Mouse (Mus musculus) forebrain, embryonic 16.5 days (tissue): ENCODE data around the gene Smim13. TPM values are rescaled to one million over a fixed set of nuclear protein-coding genes. Genes with fewer than 3 reads are reported as not detected.

ENCODE experiments used
- ATAC-seq: fragments of 200-750 bp; cut with Nextera tagmentation; 2 replicates; pipeline ENCODE4 v1.8.0; 2017; ENCODE audit warnings: mild to moderate bottlenecking, moderate library complexity
- H3K27ac ChIP-seq: fragments of 300-500 bp; sonication (generic); 2 replicates; pipeline ENCODE4 v1.5.1; 2014; ENCODE audit warnings: low read length, control low read depth
- H3K27me3 ChIP-seq: fragments of 300-500 bp; sonication (generic); replicated peaks from 2 replicates; pipeline ENCODE4 v1.6.1; 2014; ENCODE audit warnings: low read length; ENCODE audit not compliant: control insufficient read depth, insufficient read depth
- H3K36me3 ChIP-seq: fragments of 300-500 bp; sonication (generic); 2 replicates; pipeline ENCODE4 v1.6.1; 2014; ENCODE audit not compliant: control insufficient read depth, insufficient read depth
- H3K4me1 ChIP-seq: fragments of 300-500 bp; sonication (generic); replicated peaks from 2 replicates; pipeline ENCODE4 v1.6.1; 2014; ENCODE audit warnings: low read length; ENCODE audit not compliant: control insufficient read depth, insufficient read depth
- H3K4me2 ChIP-seq: fragments of 300-500 bp; sonication (generic); 2 replicates; pipeline ENCODE4 v1.6.1; 2014; ENCODE audit warnings: mild to moderate bottlenecking, low read length, control low read depth
- H3K4me3 ChIP-seq: fragments of 300-500 bp; sonication (generic); replicated peaks from 2 replicates; pipeline ENCODE4 v1.5.1; 2014; ENCODE audit warnings: mild to moderate bottlenecking, low read length, control low read depth
- H3K9ac ChIP-seq: fragments of 300-500 bp; sonication (generic); replicated peaks from 2 replicates; pipeline ENCODE4 v1.6.1; 2014; ENCODE audit warnings: low read depth, low read length, control low read depth
- H3K9me3 ChIP-seq: fragments of 300-500 bp; sonication (generic); 2 replicates; pipeline ENCODE4 v1.6.1; 2016; ENCODE audit warnings: low read length; ENCODE audit not compliant: control insufficient read depth
- WGBS: fragments of 180-500 bp; shearing (Covaris S2); extraction: QIAGEN DNeasy Blood & Tissue Kit; methylation state at CpG from one replicate; pipeline ENCODE4 v1.1.7; 2014; 5-methylcytosine and 5-hydroxymethylcytosine counted together
- polyA plus RNA-seq: library from polyadenylated mRNA; unstranded; fragments of >200 nt; fragmentation: Nextera tagmentation; extraction: Ambion mirVana; gene quantifications from 2 replicates; pipeline ENCODE4 v1.2.1, GENCODE M21; 2015

Smim13 gene
- polyA plus RNA-seq, 1 experiment from 2014 or later = 26.9 TPM

DNA sequence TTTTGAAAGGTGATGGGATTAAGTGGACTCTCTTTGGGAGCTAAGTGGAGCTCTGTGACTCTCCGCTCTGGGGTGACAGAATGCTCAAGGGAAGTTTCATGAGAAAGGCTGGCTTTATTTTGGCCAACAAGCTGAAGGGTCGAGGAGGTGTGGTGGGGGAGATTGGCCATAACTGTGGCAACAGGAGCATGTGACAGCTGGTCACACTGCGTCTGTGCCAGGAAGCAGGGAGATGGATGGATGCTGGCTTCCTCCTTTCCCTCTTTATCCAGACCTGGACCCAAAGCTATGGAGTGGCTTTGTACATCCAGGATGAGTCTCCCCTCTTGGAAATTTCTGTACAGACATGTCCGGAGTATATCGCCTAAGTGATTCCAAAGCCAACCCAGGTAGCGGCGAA, 16.4 kb upstream of the Smim13 start:
- no peak overlapping the region for H3K4me2 ChIP-seq
- H3K9ac ChIP-seq = no peak overlapping the region
- no peaks in the 10 kb centered on the region for H3K36me3 ChIP-seq
- ATAC-seq = no peak
- H3K27ac ChIP-seq = no peak overlapping the region
- H3K4me3 ChIP-seq = no peak overlapping the region
- no peaks in the 10 kb centered on the region for H3K27me3 ChIP-seq
- no peaks in the 10 kb centered on the region for H3K9me3 ChIP-seq
- H3K4me1 ChIP-seq = peaks cover 8% of the 10 kb centered on the region
- WGBS = 90% methylated on average over 7 of the region's 7 CpGs

GRCm38 (mm10) chr13:41235181-41235580, 14.5 kb upstream of the Smim13 start:
- peaks cover 8% of the 10 kb centered on the region for H3K4me1 ChIP-seq
- H3K4me2 ChIP-seq = no peak overlapping the region
- H3K27ac ChIP-seq = no peak overlapping the region
- H3K4me3 ChIP-seq = no peak overlapping the region
- H3K27me3 ChIP-seq = no peaks in the 10 kb centered on the region
- no peak overlapping the region for H3K9ac ChIP-seq
- no peaks in the 10 kb centered on the region for H3K9me3 ChIP-seq
- H3K36me3 ChIP-seq = no peaks in the 10 kb centered on the region
- ATAC-seq = no peak
- WGBS = 89% methylated on average over 6 of the region's 6 CpGs

- no peak overlapping the region for H3K4me2 ChIP-seq
- H3K36me3 ChIP-seq = no peaks in the 10 kb centered on the region
- ATAC-seq = no peak
- no peak overlapping the region for H3K9ac ChIP-seq
- H3K4me3 ChIP-seq = no peak overlapping the region
- H3K27me3 ChIP-seq = no peaks in the 10 kb centered on the region
- peaks cover 8% of the 10 kb centered on the region; the same call in 1 of the 2 replicates for H3K4me1 ChIP-seq
- WGBS = 82% methylated on average over 13 of the region's 13 CpGs
- no peaks in the 10 kb centered on the region for H3K9me3 ChIP-seq
- no peak overlapping the region for H3K27ac ChIP-seq
Observed at GRCm38 (mm10) chr13:41235845-41236741, 13.6 kb upstream of the Smim13 start.

GRCm38 (mm10) chr13:41238035-41238804, 11.4 kb upstream of the Smim13 start:
- H3K27ac ChIP-seq = no peak overlapping the region
- no peak overlapping the region for H3K4me2 ChIP-seq
- peak; percentile 43 for ATAC-seq
- H3K27me3 ChIP-seq = no peaks in the 10 kb centered on the region
- no peak overlapping the region for H3K9ac ChIP-seq
- no peaks in the 10 kb centered on the region for H3K36me3 ChIP-seq
- WGBS = 76% methylated on average over 10 of the region's 10 CpGs
- H3K4me1 ChIP-seq = no peaks in the 10 kb centered on the region
- no peak overlapping the region for H3K4me3 ChIP-seq
- no peaks in the 10 kb centered on the region for H3K9me3 ChIP-seq

DNA sequence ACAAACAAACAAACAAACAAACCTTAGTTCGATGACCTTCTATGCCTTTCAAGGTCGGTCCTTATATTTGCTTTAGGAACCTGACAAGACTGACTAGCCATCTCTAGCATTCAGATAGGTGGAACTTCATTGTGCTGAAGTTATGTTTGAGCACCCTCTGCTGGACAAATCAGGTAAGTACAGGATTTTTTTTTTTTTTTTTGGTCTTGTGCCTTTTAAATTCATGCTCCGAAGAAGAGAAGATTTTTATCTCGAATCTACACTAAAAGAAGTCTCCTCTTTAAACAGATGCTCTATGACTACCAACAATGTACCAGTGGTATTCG, 10.9 kb upstream of the Smim13 start:
- WGBS = 10% methylated on average over 5 of the region's 5 CpGs
- peak; percentile 72; the same call in 1 of the 2 replicates for ATAC-seq
- Histone ChIP-seq H3K9me3 (no peaks in the 10 kb centered on the region), H3K27ac (no peak overlapping the region), H3K36me3 (no peaks in the 10 kb centered on the region), H3K9ac (no peak overlapping the region), H3K4me1 (no peaks in the 10 kb centered on the region), H3K27me3 (no peaks in the 10 kb centered on the region), H3K4me3 (no peak overlapping the region), H3K4me2 (no peak overlapping the region)

- WGBS = 68% methylated on average over 2 of the region's 2 CpGs
- no peaks in the 10 kb centered on the region for H3K9me3 ChIP-seq
Observed at GRCm38 (mm10) chr13:41241557-41241956, 8.1 kb upstream of the Smim13 start.

GRCm38 (mm10) chr13:41244306-41244830, 5.3 kb upstream of the Smim13 start:
- Histone ChIP-seq H3K4me2 (no peak overlapping the region), H3K4me1 (0 out of 2 replicates have a peak, but pooled peaks cover 3% of the 10 kb centered on the region), H3K9ac (no peak overlapping the region), H3K27me3 (0 out of 2 replicates have a peak, but pooled peaks cover 5% of the 10 kb centered on the region), H3K27ac (no peak overlapping the region), H3K4me3 (no peak overlapping the region), H3K9me3 (no peaks in the 10 kb centered on the region), H3K36me3 (no peaks in the 10 kb centered on the region)
- WGBS = 66% methylated on average over 6 of the region's 6 CpGs
- ATAC-seq = no peak

More at GRCm38 (mm10) chr13:41241557-41241956, 8.1 kb upstream of the Smim13 start:
- no peak for ATAC-seq
- H3K36me3 ChIP-seq = no peaks in the 10 kb centered on the region
- H3K4me1 ChIP-seq = no peaks in the 10 kb centered on the region
- no peak overlapping the region for H3K9ac ChIP-seq
- no peak overlapping the region for H3K27ac ChIP-seq
- H3K4me3 ChIP-seq = no peak overlapping the region
- H3K4me2 ChIP-seq = no peak overlapping the region
- no peaks in the 10 kb centered on the region for H3K27me3 ChIP-seq

GRCm38 (mm10) chr13:41248751-41249520, 708 bp upstream of the Smim13 start:
- ATAC-seq = peak; percentile 4; the same call in 1 of the 2 replicates

More at GRCm38 (mm10) chr13:41248751-41249520, 708 bp upstream of the Smim13 start:
- Histone ChIP-seq H3K4me1 (peaks cover 13% of the 10 kb centered on the region), H3K9ac (peak overlapping the region; percentile 48; the same call in 1 of the 2 replicates), H3K4me2 (peak overlapping the region; percentile 74), H3K36me3 (no peaks in the 10 kb centered on the region), H3K4me3 (peak overlapping the region; percentile 87), H3K27me3 (0 out of 2 replicates have a peak, but pooled peaks cover 5% of the 10 kb centered on the region), H3K9me3 (no peaks in the 10 kb centered on the region), H3K27ac (0 out of 2 replicates have a peak overlapping the region, but pooled peaks have one; percentile 32)
- 43% methylated on average over 12 of the region's 12 CpGs for WGBS
